ENCODE assay signal across 8 mouse cellular contexts in the genomic region with DNA sequence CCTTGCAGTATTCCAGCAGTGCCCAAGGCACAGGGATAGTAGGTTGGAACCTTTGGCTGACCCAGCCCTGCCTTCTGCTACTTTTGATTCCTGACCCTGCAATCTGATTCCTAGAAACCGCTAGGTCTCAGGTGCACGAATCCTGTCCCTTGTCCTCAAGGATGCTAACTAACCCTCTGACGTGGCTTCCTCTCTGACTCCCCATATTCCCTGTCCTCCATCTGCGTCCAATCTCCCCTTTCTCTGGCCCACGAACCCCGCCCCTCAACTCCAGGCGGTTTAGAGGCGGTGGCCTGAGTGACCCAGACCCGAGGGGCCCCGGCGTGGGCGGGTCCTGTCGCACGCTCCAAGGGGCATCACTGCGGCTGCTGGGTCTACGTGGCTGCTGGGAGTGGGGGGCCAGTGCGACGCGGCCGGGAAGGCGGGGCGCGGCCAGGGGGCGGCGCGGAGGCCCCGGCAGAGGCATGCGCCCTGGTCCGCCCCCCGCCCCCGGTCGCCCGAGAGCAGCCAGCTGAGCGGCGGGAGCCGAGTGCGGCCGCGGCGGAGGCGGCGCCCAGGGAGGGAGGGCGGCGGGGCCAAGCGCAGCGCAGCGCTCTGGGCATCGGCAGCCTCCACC. TPM values are rescaled to one million over a fixed set of nuclear protein-coding genes. Genes with fewer than 3 reads are reported as not detected.
DNase-seq lines count a peak whose midpoint lies in the region; ATAC-seq lines count a peak whose summit lies in the region.

A gene (plus strand): TSS at position 612 of the 616 bp plus-strand sequence.

- DNase-seq in adrenal gland, postnatal 10 days, result peak; percentile 63
- peak; percentile 64 to 72 for DNase-seq in heart, postnatal 36 days
- peak; percentile 66 for DNase-seq in limb, embryonic 10.5 days (ENCODE audit: low spot score)
- DNase-seq in spleen, postnatal 14 days (ENCODE audit: low spot score in 2 of 2), result no peak

- 1% methylated on average over 33 of the region's 48 CpGs for whole genome bisulfite sequencing in forebrain, embryonic 12.5 days
- WGBS in limb, embryonic 10.5 days, result under 1% methylated on average over 48 of the region's 48 CpGs
- WGBS in midbrain, embryonic 15.5 days, result under 1% methylated on average over 30 of the region's 48 CpGs

- peaks cover 50% of the 10 kb centered on the region for H3K27me3 ChIP-seq in erythroblast, embryonic 14.5 days (ENCODE audit: control insufficient read depth)
- peaks cover 55% of the 10 kb centered on the region for H3K27me3 ChIP-seq in forebrain, embryonic 12.5 days
- peaks cover 65% of the 10 kb centered on the region for H3K27me3 ChIP-seq in limb, embryonic 10.5 days (ENCODE audit: low read depth, poor library complexity, severe bottlenecking)
- H3K27me3 ChIP-seq in midbrain, embryonic 15.5 days (replicated peaks), result peaks cover 34% of the 10 kb centered on the region

- H3K36me3 ChIP-seq in erythroblast, embryonic 14.5 days (ENCODE audit: control insufficient read depth), result no peaks in the 10 kb centered on the region
- no peaks in the 10 kb centered on the region; the same call in 1 of the 2 replicates for H3K36me3 ChIP-seq in forebrain, embryonic 12.5 days (replicated peaks)
- no peaks in the 10 kb centered on the region for H3K36me3 ChIP-seq in limb, embryonic 10.5 days
- no peaks in the 10 kb centered on the region for H3K36me3 ChIP-seq in midbrain, embryonic 15.5 days (replicated peaks)

- H3K4me1 ChIP-seq in erythroblast, embryonic 14.5 days (ENCODE audit: control insufficient read depth), result no peaks in the 10 kb centered on the region; the same call in 1 of the 2 replicates
- H3K4me1 ChIP-seq in forebrain, embryonic 12.5 days, result peaks cover 32% of the 10 kb centered on the region
- peaks cover 55% of the 10 kb centered on the region for H3K4me1 ChIP-seq in limb, embryonic 10.5 days
- peaks cover 25% of the 10 kb centered on the region for H3K4me1 ChIP-seq in midbrain, embryonic 15.5 days

- peak within 1 kb of the TSS; percentile 36 for H3K4me3 ChIP-seq in erythroblast, embryonic 14.5 days (replicated peaks)
- peak within 1 kb of the TSS; percentile 58 for H3K4me3 ChIP-seq in forebrain, embryonic 12.5 days (replicated peaks)
- H3K4me3 ChIP-seq in limb, embryonic 10.5 days, result peak within 1 kb of the TSS; percentile 71
- peak within 1 kb of the TSS; percentile 64 for H3K4me3 ChIP-seq in midbrain, embryonic 15.5 days

- no peak for ATAC-seq in erythroblast, adult 5-6 weeks (replicated peaks; ENCODE audit: low FRiP score, poor library complexity, severe bottlenecking)
- ATAC-seq in forebrain, embryonic 12.5 days (ENCODE audit: low FRiP score), result peak; percentile 63
- peak; percentile 85 for ATAC-seq in midbrain, embryonic 15.5 days (replicated peaks)

- H3K27ac ChIP-seq in forebrain, embryonic 12.5 days, result peak within 1 kb of the TSS; percentile 26
- peak within 1 kb of the TSS; percentile 82 for H3K27ac ChIP-seq in limb, embryonic 10.5 days
- H3K27ac ChIP-seq in midbrain, embryonic 15.5 days, result peak within 1 kb of the TSS; percentile 66

- H3K4me2 ChIP-seq in forebrain, embryonic 12.5 days, result peak within 1 kb of the TSS; percentile 97
- peak within 1 kb of the TSS; percentile 95 for H3K4me2 ChIP-seq in midbrain, embryonic 15.5 days

- H3K9me3 ChIP-seq in erythroblast, embryonic 14.5 days (ENCODE audit: control insufficient read depth, low read length), result no peaks in the 10 kb centered on the region
- no peaks in the 10 kb centered on the region for H3K9me3 ChIP-seq in forebrain, embryonic 12.5 days
- H3K9me3 ChIP-seq in limb, embryonic 10.5 days (replicated peaks), result no peaks in the 10 kb centered on the region
- no peaks in the 10 kb centered on the region for H3K9me3 ChIP-seq in midbrain, embryonic 15.5 days

- intact Hi-C loops in heart, postnatal 36 days (cut with DNase I), result loop anchor here (2.0 kb wide), 1 partner anchor 59 kb away; no protein-coding TSS in a partner anchor

- H3K9ac ChIP-seq in forebrain, embryonic 12.5 days, result peak within 1 kb of the TSS; percentile 75
- peak within 1 kb of the TSS; percentile 74 for H3K9ac ChIP-seq in midbrain, embryonic 15.5 days

RNA-seq across cellular contexts. Expression of the gene that starts here (rescaled TPM):
- polyA plus RNA-seq in erythroblast, embryonic 14.5 days (2012), result not detected in 2 replicates
- total RNA-seq in erythroblast, adult 5-6 weeks (2015; ENCODE audit: low replicate concordance), result not detected in 2 replicates
- 0.28 TPM in 1 of 2 replicates, not detected in the other for total RNA-seq in erythroblast, adult 5-6 weeks (2017; ENCODE audit: low replicate concordance)
- total RNA-seq in adrenal gland, postnatal 10 days (2021), result 10 to 100 TPM; 11.2 to 11.8 TPM
- 5.8 and 6.9 TPM in 2 replicates for polyA plus RNA-seq in forebrain, embryonic 12.5 days (2016; fragmentation: Nextera tagmentation; extraction: Ambion mirVana)
- 10 to 100 TPM; 10.7 to 14.0 TPM for total RNA-seq in heart, postnatal 36 days (2021)
- polyA plus RNA-seq in limb, embryonic 10.5 days (2016; fragmentation: Nextera tagmentation; extraction: Ambion mirVana), result 1.4 and 3.0 TPM in 2 replicates
- 15.6 and 16.6 TPM in 2 replicates for polyA plus RNA-seq in midbrain, embryonic 15.5 days (2015; fragmentation: Nextera tagmentation; extraction: Ambion mirVana)

Comparison
In these comparisons a context has a peak if more than half of its experiments do, and no peak if none do; other contexts are left out.
1. RNA of the gene that starts here (total RNA-seq): 10.7 to 14.0 TPM in heart, postnatal 36 days and 11.2 to 11.8 TPM in adrenal gland, postnatal 10 days; 0.28 TPM in erythroblast, adult 5-6 weeks; every median in the first group is over 4 times any median in the second.
2. DNase-seq: peak in adrenal gland, postnatal 10 days (single experiment), heart, postnatal 36 days (2 of 2) and limb, embryonic 10.5 days (single experiment); none in spleen, postnatal 14 days (0 of 2).
3. H3K27ac ChIP-seq: peak in every context shown above with its lines; median percentile 82 in limb, embryonic 10.5 days; 66 in midbrain, embryonic 15.5 days; 26 in forebrain, embryonic 12.5 days.
4. Peak in every context shown above with its lines, with median percentiles within 50 percentile points of each other: H3K4me3 ChIP-seq.